Mouse (Mus musculus): ENCODE data around the gene Drg2.

GRCm38 (mm10) chr11:60509500-60509899, 55.1 kb downstream of the Drg2 start:
- TF ChIP-seq CTCF (IDR thresholded peaks at IDR 0.05; ENCODE audit: borderline replicate concordance, control insufficient read depth, extremely low read depth, insufficient read depth, low read length, poor library complexity) (no peak), POLR2A (IDR thresholded peaks at IDR 0.05; ENCODE audit: control insufficient read depth, extremely low read depth, insufficient read depth, low read length, poor library complexity) (no peak)
